ENCODE assay signal across 8 mouse cellular contexts in genomic region chr3:142439591-142440093, GRCm38 (mm10). TPM values are rescaled to one million over a fixed set of nuclear protein-coding genes. Genes with fewer than 3 reads are reported as not detected.
DNase-seq lines count a peak whose midpoint lies in the region; ATAC-seq and TF ChIP-seq lines count a peak whose summit lies in the region.

No protein-coding gene starts in this region.

- no peak overlapping the region for H3K9ac ChIP-seq in liver, adult 2 months (ENCODE audit: low read depth, low read length)
- no peak overlapping the region for H3K9ac ChIP-seq in liver, postnatal 0 days (replicated peaks)
- H3K9ac ChIP-seq in kidney, embryonic 14.5 days (ENCODE audit: low read depth, low read length): no peak overlapping the region
- H3K9ac ChIP-seq in forebrain, postnatal 0 days: no peak overlapping the region

- H3K4me2 ChIP-seq in liver, postnatal 0 days (ENCODE audit: low read depth, low read length): no peak overlapping the region
- H3K4me2 ChIP-seq in kidney, embryonic 14.5 days (replicated peaks; ENCODE audit: low read depth, low read length): peak overlapping the region; percentile 15; the same call in 1 of the 2 replicates
- peak overlapping the region; percentile 72 for H3K4me2 ChIP-seq in myocyte (ENCODE audit: low read depth)
- H3K4me2 ChIP-seq in forebrain, postnatal 0 days (ENCODE audit: low read depth): no peak overlapping the region

- ATAC-seq in liver, postnatal 0 days: no peak
- peak; percentile 82 for ATAC-seq in kidney, embryonic 14.5 days (ENCODE audit: low FRiP score, low TSS enrichment)
- ATAC-seq in forebrain, postnatal 0 days: no peak

- H3K4me1 ChIP-seq in liver, adult 2 months (ENCODE audit: control insufficient read depth, insufficient read depth, low read length): peaks cover 3% of the 10 kb centered on the region; the same call in 1 of the 2 replicates
- H3K4me1 ChIP-seq in liver, postnatal 0 days (ENCODE audit: insufficient read depth): peaks cover 8% of the 10 kb centered on the region; the same call in 1 of the 2 replicates
- peaks cover 36% of the 10 kb centered on the region for H3K4me1 ChIP-seq in kidney, embryonic 14.5 days (ENCODE audit: control insufficient read depth, insufficient read depth, low read length)
- H3K4me1 ChIP-seq in forebrain, postnatal 0 days (ENCODE audit: insufficient read depth): no peaks in the 10 kb centered on the region

- no peak overlapping the region for H3ac ChIP-seq in myocyte (ENCODE audit: control insufficient read depth, insufficient read length)

- no peak for TF ChIP-seq POLR2A in liver, adult 2 months (IDR thresholded peaks at IDR 0.05; ENCODE audit: extremely low read depth, insufficient read depth, low read length)
- TF ChIP-seq POLR2A in myocyte (IDR thresholded peaks at IDR 0.05; ENCODE audit: insufficient read length, low read depth): no peak

- H3K27ac ChIP-seq in liver, adult 2 months (replicated peaks; ENCODE audit: insufficient read depth, low read depth, low read length): 0 out of 2 replicates have a peak overlapping the region, but pooled peaks have one; percentile 10
- no peak overlapping the region for H3K27ac ChIP-seq in liver, postnatal 0 days (ENCODE audit: low read depth)
- peak overlapping the region; percentile 38; the same call in 1 of the 2 replicates for H3K27ac ChIP-seq in kidney, embryonic 14.5 days (ENCODE audit: low read depth, low read length)
- H3K27ac ChIP-seq in forebrain, postnatal 0 days (ENCODE audit: low read depth, low read length): no peak overlapping the region

- H3K4me3 ChIP-seq in liver, adult 2 months (ENCODE audit: insufficient read depth, low read depth, low read length): no peak overlapping the region
- no peak overlapping the region for H3K4me3 ChIP-seq in liver, postnatal 0 days (ENCODE audit: low read depth, low read length)
- H3K4me3 ChIP-seq in kidney, embryonic 14.5 days (ENCODE audit: low read length): no peak overlapping the region
- H3K4me3 ChIP-seq in myocyte: peak overlapping the region; percentile 0
- H3K4me3 ChIP-seq in forebrain, postnatal 0 days (ENCODE audit: low read depth, low read length): no peak overlapping the region

- H3K79me2 ChIP-seq in liver, adult 2 months (ENCODE audit: control insufficient read depth, insufficient read depth, low read length): no peaks in the 10 kb centered on the region
- no peaks in the 10 kb centered on the region for H3K79me2 ChIP-seq in myocyte (ENCODE audit: control insufficient read depth, insufficient read depth)

- TF ChIP-seq CTCF in liver, adult 2 months (IDR thresholded peaks at IDR 0.05; ENCODE audit: low read depth, low read length): no peak
- TF ChIP-seq CTCF in liver, postnatal 0 days (IDR thresholded peaks at IDR 0.05; ENCODE audit: low read depth): no peak
- no peak for TF ChIP-seq CTCF in forebrain, postnatal 0 days (IDR thresholded peaks at IDR 0.05; ENCODE audit: low read depth)

- H3K36me3 ChIP-seq in liver, adult 2 months (ENCODE audit: control insufficient read depth, insufficient read depth, low read length): no peaks in the 10 kb centered on the region
- no peaks in the 10 kb centered on the region for H3K36me3 ChIP-seq in liver, postnatal 0 days (replicated peaks; ENCODE audit: insufficient read depth, low read length)
- H3K36me3 ChIP-seq in kidney, embryonic 14.5 days (ENCODE audit: control insufficient read depth, insufficient read depth, low read length): no peaks in the 10 kb centered on the region
- no peaks in the 10 kb centered on the region for H3K36me3 ChIP-seq in myocyte (ENCODE audit: control insufficient read depth, insufficient read depth)
- no peaks in the 10 kb centered on the region for H3K36me3 ChIP-seq in forebrain, postnatal 0 days (ENCODE audit: insufficient read depth)

- no peak for DNase-seq in liver, adult 2 months (ENCODE audit: extremely low read depth, low read depth, low spot score)
- DNase-seq in liver, postnatal 0 days: no peak
- peak; percentile 98 for DNase-seq in heart, adult 11 months
- DNase-seq in forebrain, postnatal 0 days: no peak
- no peak for DNase-seq in left cerebral cortex, adult 11 months (ENCODE audit: low spot score)
- DNase-seq in right cerebral cortex, adult 2 months (ENCODE audit: low spot score in 2 of 2): no peak

- 56% methylated on average over 7 of the region's 7 CpGs for WGBS in liver, adult 2 months
- 23% methylated on average over 7 of the region's 7 CpGs for WGBS in liver, postnatal 0 days (ENCODE audit: insufficient replicate concordance)
- WGBS in kidney, embryonic 14.5 days: 9% methylated on average over 7 of the region's 7 CpGs
- 62% methylated on average over 7 of the region's 7 CpGs for WGBS in forebrain, postnatal 0 days

- H3K27me3 ChIP-seq in liver, adult 2 months (ENCODE audit: control insufficient read depth, insufficient read depth, low read length): 0 out of 2 replicates have a peak, but pooled peaks cover 2% of the 10 kb centered on the region
- no peaks in the 10 kb centered on the region for H3K27me3 ChIP-seq in liver, postnatal 0 days (ENCODE audit: insufficient read depth, low read length)
- no peaks in the 10 kb centered on the region for H3K27me3 ChIP-seq in kidney, embryonic 14.5 days (ENCODE audit: control insufficient read depth, insufficient read depth, low read length)
- no peaks in the 10 kb centered on the region for H3K27me3 ChIP-seq in myocyte (ENCODE audit: control insufficient read depth, insufficient read depth, insufficient read length)
- H3K27me3 ChIP-seq in forebrain, postnatal 0 days (ENCODE audit: insufficient read depth, low read length): no peaks in the 10 kb centered on the region

- TF ChIP-seq EP300 in liver, postnatal 0 days (IDR thresholded peaks at IDR 0.05; ENCODE audit: low read depth): no peak

- H3K9me3 ChIP-seq in liver, postnatal 0 days (ENCODE audit: low read length): no peaks in the 10 kb centered on the region
- H3K9me3 ChIP-seq in kidney, embryonic 14.5 days (ENCODE audit: control insufficient read depth, low read length): no peaks in the 10 kb centered on the region
- no peaks in the 10 kb centered on the region for H3K9me3 ChIP-seq in forebrain, postnatal 0 days (ENCODE audit: low read length)

TF ChIP-seq in myocyte, 11 proteins besides CTCF, POLR2A, EP300 and RAD21:
- TF ChIP-seq E2F4 (IDR thresholded peaks at IDR 0.05; ENCODE audit: insufficient read depth): no peak
- peak in 1 of 3 experiments; percentile 13 for TF ChIP-seq MYOG (IDR thresholded peaks at IDR 0.05; ENCODE audit: control insufficient read depth in 1 of 3, insufficient read depth in 1 of 3, insufficient read length in 2 of 3, low read depth in 2 of 3)
- peak; percentile 74 for TF ChIP-seq SRF (IDR thresholded peaks at IDR 0.05; ENCODE audit: control insufficient read depth, insufficient read length, low read depth)
- 0 out of 2 replicates have a peak, but pooled peaks have one; percentile 25 for TF ChIP-seq CEBPB (IDR thresholded peaks at IDR 0.05; ENCODE audit: insufficient read depth, poor library complexity, severe bottlenecking)
- peak in 2 of 3 experiments; percentile 37 to 50 for TF ChIP-seq MYOD1 (IDR thresholded peaks at IDR 0.05; ENCODE audit: control insufficient read depth in 1 of 3, insufficient read length in 2 of 3, low read depth in 2 of 3)

RNA-seq across cellular contexts. Expression of gene Pdlim5, which starts 44.1 kb away (rescaled TPM):
- 31.4 and 33.6 TPM in 2 replicates for total RNA-seq in liver, adult 2 months (2014; rRNA removed)
- 42.6 and 45.8 TPM in 2 replicates for polyA plus RNA-seq in liver, adult 2 months (2012; rRNA removed)
- 9.4 and 11.5 TPM in 2 replicates for polyA plus RNA-seq in liver, postnatal 0 days (2015; fragmentation: Nextera tagmentation; extraction: Ambion mirVana)
- polyA plus RNA-seq in kidney, embryonic 14.5 days (2014; fragmentation: Nextera tagmentation; extraction: Ambion mirVana): 31.1 and 51.4 TPM in 2 replicates
- 63.4 TPM for polyA plus RNA-seq in myocyte (2012; fragmentation: generic; extraction: Trizol)
- 15.9 and 20.1 TPM in 2 replicates for total RNA-seq in forebrain, postnatal 0 days (2014; rRNA removed)
- polyA plus RNA-seq in forebrain, postnatal 0 days (2015; fragmentation: Nextera tagmentation; extraction: Ambion mirVana): 7.4 and 12.2 TPM in 2 replicates

RNA-seq across cellular contexts. Expression of gene Gbp5, which starts 54.1 kb away (rescaled TPM):
- 2.1 and 2.7 TPM in 2 replicates for total RNA-seq in liver, adult 2 months (2014; rRNA removed)
- polyA plus RNA-seq in liver, adult 2 months (2012; rRNA removed): 0.31 and 0.53 TPM in 2 replicates
- polyA plus RNA-seq in liver, postnatal 0 days (2015; fragmentation: Nextera tagmentation; extraction: Ambion mirVana): 0.13 and 0.20 TPM in 2 replicates
- polyA plus RNA-seq in kidney, embryonic 14.5 days (2014; fragmentation: Nextera tagmentation; extraction: Ambion mirVana): not detected in 2 replicates
- polyA plus RNA-seq in myocyte (2012; fragmentation: generic; extraction: Trizol): not detected
- total RNA-seq in forebrain, postnatal 0 days (2014; rRNA removed): 0.29 and 0.85 TPM in 2 replicates
- 0.25 and 0.36 TPM in 2 replicates for polyA plus RNA-seq in forebrain, postnatal 0 days (2015; fragmentation: Nextera tagmentation; extraction: Ambion mirVana)

Comparison
In these comparisons a context has a peak if more than half of its experiments do, and no peak if none do; other contexts are left out.
1. H3K27ac ChIP-seq: peak in liver, adult 2 months (single experiment) and kidney, embryonic 14.5 days (single experiment); none in liver, postnatal 0 days (single experiment) and forebrain, postnatal 0 days (single experiment).
2. H3K4me2 ChIP-seq: peak in kidney, embryonic 14.5 days (single experiment) and myocyte (single experiment); none in liver, postnatal 0 days (single experiment) and forebrain, postnatal 0 days (single experiment).